Mouse (Mus musculus) MEL (cell line): ENCODE results near the gene Fah. TPM values are rescaled to one million over a fixed set of nuclear protein-coding genes. Genes with fewer than 3 reads are reported as not detected.

Source experiments
- DNase-seq: peaks from one replicate; pipeline ENCODE4 v3.0.0; 2011; ENCODE audit warnings: low read depth, low spot score
- H3K27ac ChIP-seq: 2 replicates; pipeline ENCODE4 v1.5.1; 2012; ENCODE audit warnings: low read depth, mild to moderate bottlenecking, control low read depth, low read length, moderate library complexity; ENCODE audit not compliant: control insufficient read depth
- H3K27me3 ChIP-seq, 2 experiments: fragments of 150-350 bp in 1 of 2; sonication (generic) in 1 of 2; 2 replicates each; pipeline ENCODE4 v1.6.1; 2012; ENCODE audit warnings: low read length in 2 of 2, mild to moderate bottlenecking in 2 of 2, improper control_type of control experiment in 1 of 2, moderate library complexity in 1 of 2; ENCODE audit not compliant: insufficient read depth in 2 of 2, control insufficient read depth in 1 of 2
- H3K36me3 ChIP-seq, 2 experiments: 2 replicates each; pipeline ENCODE4 v1.6.1; 2012 to 2014; ENCODE audit warnings: low read length in 2 of 2, improper control_type of control experiment in 1 of 2, inconsistent platforms in 1 of 2, mild to moderate bottlenecking in 1 of 2; ENCODE audit not compliant: insufficient read depth in 2 of 2, control insufficient read depth in 1 of 2
- H3K4me1 ChIP-seq, 2 experiments: fragments of 150-350 bp in 1 of 2; sonication (generic) in 1 of 2; 2 replicates each; pipeline ENCODE4 v1.6.1; 2012; ENCODE audit warnings: low read length in 2 of 2, improper control_type of control experiment in 1 of 2, mild to moderate bottlenecking in 1 of 2; ENCODE audit not compliant: insufficient read depth in 2 of 2, control insufficient read depth in 1 of 2
- H3K4me3 ChIP-seq, 2 experiments: fragments of 150-350 bp in 1 of 2; sonication (generic) in 1 of 2; 2 replicates each; pipeline ENCODE4 v1.5.1; 2012; ENCODE audit warnings: low read depth in 2 of 2, low read length in 2 of 2, mild to moderate bottlenecking in 2 of 2, moderate library complexity in 2 of 2, control low read depth in 1 of 2, improper control_type of control experiment in 1 of 2; ENCODE audit not compliant: control insufficient read depth in 1 of 2, insufficient read depth in 1 of 2
- H3K79me2 ChIP-seq: 2 replicates; pipeline ENCODE4 v1.6.1; 2012; ENCODE audit warnings: mild to moderate bottlenecking, low read length, moderate library complexity; ENCODE audit not compliant: control insufficient read depth, poor library complexity, insufficient read depth
- H3K9ac ChIP-seq: 2 replicates; pipeline ENCODE4 v1.6.1; 2012; ENCODE audit warnings: low read depth, mild to moderate bottlenecking, control low read depth, low read length, moderate library complexity; ENCODE audit not compliant: control insufficient read depth, poor library complexity, severe bottlenecking
- H3K9me3 ChIP-seq: fragments of 150-350 bp; sonication (generic); replicated peaks from 2 replicates; pipeline ENCODE4 v1.6.1; 2012; ENCODE audit warnings: mild to moderate bottlenecking, low read length, improper control_type of control experiment, moderate library complexity; ENCODE audit not compliant: insufficient read depth
- BHLHE40 ChIP-seq: IDR thresholded peaks from 2 replicates; pipeline ENCODE4 v1.6.1; 2012; ENCODE audit warnings: low read depth, mild to moderate bottlenecking, inconsistent platforms, low read length, improper control_type of control experiment, borderline replicate concordance
- CHD2 ChIP-seq: IDR thresholded peaks from 2 replicates; pipeline ENCODE4 v1.6.1; 2011; ENCODE audit warnings: low read length, improper control_type of control experiment
- ELF1 ChIP-seq: IDR thresholded peaks from 2 replicates; pipeline ENCODE4 v1.6.1; 2014; ENCODE audit warnings: low read depth, mild to moderate bottlenecking, inconsistent platforms, low read length, improper control_type of control experiment, moderate library complexity
- EP300 ChIP-seq, 2 experiments: IDR thresholded peaks; 2 replicates each; pipeline ENCODE4 v1.6.1; 2011; ENCODE audit warnings: improper control_type of control experiment in 2 of 2, low read length in 2 of 2, low read depth in 1 of 2, mild to moderate bottlenecking in 1 of 2
- ETS1 ChIP-seq: IDR thresholded peaks from 2 replicates; pipeline ENCODE4 v1.6.1; 2012; ENCODE audit warnings: low read depth, mild to moderate bottlenecking, inconsistent platforms, low read length, improper control_type of control experiment, moderate library complexity
- GABPA ChIP-seq: IDR thresholded peaks from 2 replicates; pipeline ENCODE4 v1.6.1; 2012; ENCODE audit warnings: low read depth, mild to moderate bottlenecking, inconsistent platforms, low read length, improper control_type of control experiment, moderate library complexity
- HCFC1 ChIP-seq: IDR thresholded peaks from 2 replicates; pipeline ENCODE4 v1.6.1; 2012; ENCODE audit warnings: low read depth, mild to moderate bottlenecking, inconsistent platforms, low read length, improper control_type of control experiment, moderate library complexity
- JUND ChIP-seq: IDR thresholded peaks from 2 replicates; pipeline ENCODE4 v1.6.1; 2011; ENCODE audit warnings: low read depth, mild to moderate bottlenecking, improper control_type of control experiment, low read length
- KAT2A ChIP-seq: conservative IDR thresholded peaks from 2 replicates; pipeline ENCODE4 v1.6.1; 2012; ENCODE audit warnings: low read depth, low read length, improper control_type of control experiment, inconsistent platforms
- MAX ChIP-seq: IDR thresholded peaks from 2 replicates; pipeline ENCODE4 v1.6.1; 2011; ENCODE audit warnings: low read length, improper control_type of control experiment
- MAZ ChIP-seq: IDR thresholded peaks from 2 replicates; pipeline ENCODE4 v1.6.1; 2012; ENCODE audit warnings: low read depth, mild to moderate bottlenecking, inconsistent platforms, low read length, improper control_type of control experiment
- NELFE ChIP-seq: IDR thresholded peaks from 2 replicates; pipeline ENCODE4 v1.6.1; 2011; ENCODE audit warnings: low read depth, low read length, improper control_type of control experiment
- POLR2A ChIP-seq, 2 experiments: IDR thresholded peaks; 2 replicates each; pipeline ENCODE4 v1.6.1; 2011 to 2012; ENCODE audit warnings: low read length in 2 of 2, mild to moderate bottlenecking in 2 of 2, control low read depth in 1 of 2, improper control_type of control experiment in 1 of 2, low read depth in 1 of 2, moderate library complexity in 1 of 2; ENCODE audit not compliant: control insufficient read depth in 1 of 2, insufficient read depth in 1 of 2, poor library complexity in 1 of 2
- POLR2AphosphoS5 ChIP-seq: IDR thresholded peaks from 2 replicates; pipeline ENCODE4 v1.6.1; 2012; ENCODE audit warnings: low read depth, borderline replicate concordance, mild to moderate bottlenecking, inconsistent platforms, low read length, moderate library complexity, mixed read lengths
- RAD21 ChIP-seq: IDR thresholded peaks from 2 replicates; pipeline ENCODE4 v1.6.1; 2011; ENCODE audit warnings: mild to moderate bottlenecking, low read depth, low read length, improper control_type of control experiment
- RCOR1 ChIP-seq: IDR thresholded peaks from 2 replicates; pipeline ENCODE4 v1.6.1; 2012; ENCODE audit warnings: low read depth, mild to moderate bottlenecking, inconsistent platforms, low read length, improper control_type of control experiment
- SIN3A ChIP-seq: IDR thresholded peaks from 2 replicates; pipeline ENCODE4 v1.6.1; 2012; ENCODE audit warnings: low read length, improper control_type of control experiment, inconsistent platforms
- SMC3 ChIP-seq: IDR thresholded peaks from 2 replicates; pipeline ENCODE4 v1.6.1; 2011; ENCODE audit warnings: low read depth, low read length, improper control_type of control experiment
- TAL1 ChIP-seq: IDR thresholded peaks from 2 replicates; pipeline ENCODE4 v1.6.1; 2012; ENCODE audit warnings: mild to moderate bottlenecking, inconsistent platforms, low read length, moderate library complexity, mixed read lengths
- TCF12 ChIP-seq: IDR thresholded peaks from 2 replicates; pipeline ENCODE4 v1.6.1; 2014; ENCODE audit warnings: low read depth, mild to moderate bottlenecking, inconsistent platforms, low read length, improper control_type of control experiment, moderate library complexity
- UBTF ChIP-seq: IDR thresholded peaks from 2 replicates; pipeline ENCODE4 v1.6.1; 2012; ENCODE audit warnings: low read depth, mild to moderate bottlenecking, inconsistent platforms, low read length, improper control_type of control experiment, moderate library complexity, borderline replicate concordance; ENCODE audit not compliant: insufficient read depth
- ZC3H11A ChIP-seq: IDR thresholded peaks from 2 replicates; pipeline ENCODE4 v1.6.1; 2012; ENCODE audit warnings: low read depth, mild to moderate bottlenecking, inconsistent platforms, low read length, improper control_type of control experiment
- ZKSCAN1 ChIP-seq: IDR thresholded peaks from 2 replicates; pipeline ENCODE4 v1.6.1; 2012; ENCODE audit warnings: low read depth, mild to moderate bottlenecking, inconsistent platforms, low read length, improper control_type of control experiment, moderate library complexity
- ZMIZ1 ChIP-seq: IDR thresholded peaks from 2 replicates; pipeline ENCODE4 v1.6.1; 2012; ENCODE audit warnings: low read depth, mild to moderate bottlenecking, inconsistent platforms, low read length, improper control_type of control experiment, moderate library complexity
- ZNF384 ChIP-seq: IDR thresholded peaks from 2 replicates; pipeline ENCODE4 v1.6.1; 2012; ENCODE audit warnings: low read depth, mild to moderate bottlenecking, inconsistent platforms, low read length, improper control_type of control experiment
- polyA plus RNA-seq, 2 experiments: library from polyadenylated mRNA; stranded (reverse) in 1 of 2; unstranded in 1 of 2; fragments of >175 nt in 1 of 2; fragments of >200 nt in 1 of 2; gene quantifications; 2 replicates each; pipeline versions ENCODE4 v1.2.1 to v1.2.4; 2012; ENCODE audit warnings: low replicate concordance in 2 of 2, low read depth in 1 of 2; ENCODE audit not compliant: insufficient read length in 2 of 2, insufficient read depth in 1 of 2, missing spikeins in 1 of 2
- total RNA-seq: library from RNA; depleted of rRNA; stranded (reverse); fragments of 300-350 nt; gene quantifications from 2 replicates; pipeline ENCODE4 v1.2.3, GENCODE M21; 2012

Fah gene
- total and polyA plus RNA-seq, 3 experiments: not detected

GRCm38 (mm10) chr7:84611609-84612008 lies 5.1 kb upstream of the Fah start:
- peak; percentile 63 for TF ChIP-seq ZNF384
- no peak for TF ChIP-seq POLR2A (IDR thresholded peaks at IDR 0.05; ENCODE audit: control insufficient read depth in 1 of 2, insufficient read depth in 1 of 2, low read depth in 1 of 2, low read length in 2 of 2, poor library complexity in 1 of 2)
- Histone ChIP-seq H3K79me2 (no peaks in the 10 kb centered on the region), H3K36me3 (peaks cover 2 to 24% of the 10 kb centered on the region in 2 experiments; a peak in 2 of 4 replicates), H3K9me3 (no peaks in the 10 kb centered on the region), H3K27me3 (no peaks in the 10 kb centered on the region), H3K4me3 (no peak overlapping the region), H3K9ac (no peak overlapping the region), H3K27ac (no peak overlapping the region), H3K4me1 (peaks cover 4 to 5% of the 10 kb centered on the region in 2 experiments)
- DNase-seq: peak; percentile 56

DNA sequence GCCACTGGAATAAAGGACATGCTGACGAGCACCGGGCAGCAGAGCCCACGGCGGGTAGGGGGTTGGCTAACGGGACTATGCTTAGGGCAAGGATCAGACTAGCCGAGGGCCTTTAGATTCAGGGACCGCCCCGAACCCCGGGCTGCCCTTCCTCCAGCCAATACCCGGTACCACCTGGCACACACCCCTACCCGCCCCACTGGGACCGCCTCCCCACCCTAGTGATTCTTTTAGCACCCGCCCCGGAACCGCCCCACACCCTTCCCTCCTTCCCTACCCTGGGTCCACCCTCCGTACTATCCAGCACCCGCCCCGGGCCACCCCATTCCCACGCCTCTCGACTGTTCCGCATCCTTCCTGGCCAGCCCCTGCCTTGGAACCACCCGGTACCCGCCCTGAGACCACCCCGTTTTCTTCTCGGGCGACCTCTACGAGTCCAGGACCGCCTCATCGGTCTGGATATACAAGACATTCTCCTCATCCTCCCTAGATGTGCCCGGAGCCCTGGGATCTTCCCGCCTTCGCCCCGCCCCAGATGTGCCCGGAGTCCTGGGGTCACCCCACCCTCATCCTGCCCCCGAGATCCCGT lies 724 bp downstream of the Fah start:
- Histone ChIP-seq H3K27ac (no peak overlapping the region), H3K9ac (no peak overlapping the region), H3K9me3 (no peaks in the 10 kb centered on the region), H3K27me3 (no peaks in the 10 kb centered on the region), H3K79me2 (no peaks in the 10 kb centered on the region), H3K4me1 (no peaks in the 10 kb centered on the region), H3K36me3 (no peaks in the 10 kb centered on the region), H3K4me3 (no peak overlapping the region)
- TF ChIP-seq EP300 (IDR thresholded peaks at IDR 0.05; ENCODE audit: low read depth in 1 of 2, low read length in 2 of 2) (no peak), TCF12 (no peak), GABPA (no peak), BHLHE40 (no peak), ZNF384 (no peak), RAD21 (no peak), RCOR1 (no peak)
- DNase-seq: no peak

GRCm38 (mm10) chr7:84605033-84605687 lies 1.4 kb downstream of the Fah start:
- Histone ChIP-seq H3K4me1 (no peaks in the 10 kb centered on the region), H3K27me3 (no peaks in the 10 kb centered on the region), H3K79me2 (no peaks in the 10 kb centered on the region), H3K9ac (no peak overlapping the region), H3K27ac (no peak overlapping the region), H3K9me3 (no peaks in the 10 kb centered on the region), H3K4me3 (no peak overlapping the region), H3K36me3 (no peaks in the 10 kb centered on the region)
- no peak for TF ChIP-seq RCOR1
- TF ChIP-seq POLR2AphosphoS5: no peak
- TF ChIP-seq ZKSCAN1: no peak
- no peak for TF ChIP-seq JUND
- no peak for TF ChIP-seq ZC3H11A
- TF ChIP-seq SIN3A: no peak
- no peak for TF ChIP-seq KAT2A
- no peak for TF ChIP-seq ELF1
- TF ChIP-seq UBTF: no peak
- TF ChIP-seq GABPA: no peak
- no peak for TF ChIP-seq ETS1
- TF ChIP-seq NELFE: no peak
- no peak for TF ChIP-seq MAX
- TF ChIP-seq POLR2A (IDR thresholded peaks at IDR 0.05; ENCODE audit: control insufficient read depth in 1 of 2, insufficient read depth in 1 of 2, low read depth in 1 of 2, low read length in 2 of 2, poor library complexity in 1 of 2): no peak
- no peak for TF ChIP-seq TAL1
- no peak for TF ChIP-seq CHD2
- no peak for TF ChIP-seq ZMIZ1
- TF ChIP-seq HCFC1: no peak
- no peak for TF ChIP-seq SMC3
- no peak for TF ChIP-seq MAZ
- DNase-seq: no peak
